Mouse (Mus musculus) heart, embryonic 16.5 days (tissue): ENCODE measurements at regions not wholly inside any gene's neighbourhood (a gene's known extent, or its start where the extent isn't known, plus 50 kb on each side); places are given as distances from the start of the nearest gene placed in this dataset.
"Not testable (repeated sequence)": the region's sequence is repeated elsewhere in the genome, so short reads cannot be mapped to it uniquely, and the experiment has no call there.

Source experiments
- ATAC-seq: fragments of 200-750 bp; cut with Nextera tagmentation; replicated peaks from 2 replicates; pipeline ENCODE4 v1.8.0; 2017; ENCODE audit warnings: moderate number of reproducible peaks; ENCODE audit not compliant: insufficient read depth, low FRiP score; ENCODE audit errors: extremely low read depth
- H3K27ac ChIP-seq: fragments of 300-500 bp; sonication (generic); 2 replicates; pipeline ENCODE4 v1.5.1; 2014; ENCODE audit warnings: mild to moderate bottlenecking, low read length, control low read depth, moderate library complexity
- H3K27me3 ChIP-seq: fragments of 300-500 bp; sonication (generic); 2 replicates; pipeline ENCODE4 v1.6.1; 2014; ENCODE audit warnings: low read length, mixed read lengths; ENCODE audit not compliant: control insufficient read depth, insufficient read depth
- H3K36me3 ChIP-seq: fragments of 300-500 bp; sonication (generic); 2 replicates; pipeline ENCODE4 v1.6.1; 2014; ENCODE audit not compliant: control insufficient read depth, insufficient read depth
- H3K4me1 ChIP-seq: fragments of 300-500 bp; sonication (generic); 2 replicates; pipeline ENCODE4 v1.6.1; 2014; ENCODE audit warnings: low read length, mixed read lengths; ENCODE audit not compliant: control insufficient read depth, insufficient read depth
- H3K4me2 ChIP-seq: fragments of 300-500 bp; sonication (generic); 2 replicates; pipeline ENCODE4 v1.6.1; 2014; ENCODE audit warnings: low read depth, mild to moderate bottlenecking, control low read depth, low read length
- H3K4me3 ChIP-seq: fragments of 300-500 bp; sonication (generic); 2 replicates; pipeline ENCODE4 v1.5.1; 2014; ENCODE audit warnings: mild to moderate bottlenecking, control low read depth, low read length
- H3K9ac ChIP-seq: fragments of 300-500 bp; sonication (generic); 2 replicates; pipeline ENCODE4 v1.6.1; 2014; ENCODE audit warnings: low read length, control low read depth
- H3K9me3 ChIP-seq: fragments of 300-500 bp; sonication (generic); replicated peaks from 2 replicates; pipeline ENCODE4 v1.6.1; 2016; ENCODE audit warnings: low read length; ENCODE audit not compliant: control insufficient read depth
- WGBS: fragments of 180-500 bp; shearing (Covaris S2); extraction: QIAGEN DNeasy Blood & Tissue Kit; methylation state at CpG from one replicate; pipeline ENCODE4 v1.1.7; 2014; 5-methylcytosine and 5-hydroxymethylcytosine counted together

DNA sequence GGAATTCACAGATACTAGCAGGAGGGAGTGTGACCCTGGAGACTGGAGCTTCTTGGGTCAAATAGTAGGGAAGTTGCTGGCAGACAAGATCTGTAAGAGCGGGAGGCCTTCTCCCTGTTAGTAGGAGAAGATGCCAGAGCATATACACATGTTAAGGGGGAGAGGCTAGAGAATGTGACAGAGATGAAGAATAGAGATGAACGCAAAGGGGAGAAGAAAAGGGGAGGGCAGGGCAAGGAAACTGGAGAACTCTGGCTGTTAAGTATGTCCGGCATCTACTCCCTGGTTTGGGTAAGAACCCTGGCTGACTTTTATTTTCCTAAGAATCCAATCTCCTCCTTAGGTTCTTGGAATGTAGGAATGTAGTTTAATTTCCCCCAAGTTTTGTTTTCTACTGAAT lies 206.5 kb upstream of the Zpld1 start:
- no peak overlapping the region for H3K4me3 ChIP-seq
- no peaks in the 10 kb centered on the region for H3K9me3 ChIP-seq
- no peak overlapping the region for H3K9ac ChIP-seq
- H3K36me3 ChIP-seq, result no peaks in the 10 kb centered on the region
- no peaks in the 10 kb centered on the region for H3K27me3 ChIP-seq
- WGBS, result 57% methylated on average over 3 of the region's 3 CpGs
- no peaks in the 10 kb centered on the region for H3K4me1 ChIP-seq
- no peak for ATAC-seq
- H3K4me2 ChIP-seq, result no peak overlapping the region
- H3K27ac ChIP-seq, result no peak overlapping the region

DNA sequence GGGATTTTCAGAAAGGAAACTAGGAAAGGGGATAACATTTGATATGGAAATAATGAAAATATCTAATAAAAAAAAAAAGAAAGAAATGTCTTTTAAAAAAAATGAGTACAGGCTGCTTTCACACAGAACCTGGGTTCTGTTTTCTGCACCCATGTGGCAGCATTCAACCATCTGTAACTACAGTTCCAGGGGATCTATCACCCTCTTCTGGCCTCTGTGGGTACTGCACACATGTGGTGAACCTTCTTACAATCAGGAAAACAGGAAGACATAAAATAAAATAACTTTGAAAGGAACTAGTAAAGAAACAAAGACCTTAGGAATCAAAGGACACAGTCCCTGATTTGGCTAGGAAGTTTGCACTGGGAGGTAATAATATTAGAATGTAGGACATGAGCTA lies 205.5 kb upstream of the Zpld1 start:
- Histone ChIP-seq H3K9me3 (no peaks in the 10 kb centered on the region), H3K27me3 (no peaks in the 10 kb centered on the region), H3K4me1 (no peaks in the 10 kb centered on the region), H3K4me3 (no peak overlapping the region), H3K36me3 (no peaks in the 10 kb centered on the region), H3K9ac (no peak overlapping the region), H3K4me2 (no peak overlapping the region), H3K27ac (no peak overlapping the region)
- ATAC-seq, result no peak

DNA sequence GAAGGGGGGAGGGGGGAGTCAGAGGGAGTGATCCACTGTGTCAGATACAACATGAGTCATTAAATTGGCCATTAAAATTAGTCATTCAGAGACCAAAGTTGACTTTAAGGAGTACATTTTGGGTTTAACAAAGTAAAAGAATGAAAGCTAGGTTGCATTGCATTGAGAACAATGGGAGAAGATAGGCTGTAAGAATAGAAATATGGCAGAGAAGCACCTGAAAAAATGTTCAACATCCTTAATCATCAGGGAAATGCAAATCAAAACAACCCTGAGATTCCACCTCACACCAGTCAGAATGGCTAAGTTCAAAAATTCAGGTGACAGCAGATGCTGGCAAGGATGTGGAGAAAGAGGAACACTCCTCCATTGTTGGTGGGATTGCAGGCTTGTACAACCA lies 202.0 kb upstream of the Zpld1 start:
- H3K4me2 ChIP-seq, H3K4me1 ChIP-seq, H3K9ac ChIP-seq, H3K27ac ChIP-seq, H3K36me3 ChIP-seq, H3K9me3 ChIP-seq, ATAC-seq, H3K4me3 ChIP-seq, H3K27me3 ChIP-seq: not testable (repeated sequence)

DNA sequence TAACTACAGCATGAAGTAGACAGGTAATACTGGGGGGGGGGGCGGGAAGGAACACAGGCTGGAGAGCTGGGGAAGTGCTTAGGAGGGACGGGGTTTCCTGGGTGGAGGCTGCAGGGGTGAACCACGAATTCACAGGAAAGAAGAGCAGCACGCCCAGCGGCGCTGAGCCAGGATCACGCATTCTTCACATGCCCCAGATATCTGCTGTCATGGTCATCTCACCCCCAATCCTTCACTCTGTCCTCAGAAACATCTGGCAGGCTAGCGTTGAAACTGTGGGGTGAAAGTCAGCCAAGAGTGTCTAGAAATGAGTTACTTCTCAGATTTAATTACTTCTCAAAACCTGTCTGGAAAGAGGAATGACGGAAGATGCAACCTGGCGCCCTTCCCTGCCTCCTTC lies 197.3 kb upstream of the Zpld1 start:
- WGBS, result 38% methylated on average over 9 of the region's 10 CpGs
- H3K9ac ChIP-seq, result no peak overlapping the region

DNA sequence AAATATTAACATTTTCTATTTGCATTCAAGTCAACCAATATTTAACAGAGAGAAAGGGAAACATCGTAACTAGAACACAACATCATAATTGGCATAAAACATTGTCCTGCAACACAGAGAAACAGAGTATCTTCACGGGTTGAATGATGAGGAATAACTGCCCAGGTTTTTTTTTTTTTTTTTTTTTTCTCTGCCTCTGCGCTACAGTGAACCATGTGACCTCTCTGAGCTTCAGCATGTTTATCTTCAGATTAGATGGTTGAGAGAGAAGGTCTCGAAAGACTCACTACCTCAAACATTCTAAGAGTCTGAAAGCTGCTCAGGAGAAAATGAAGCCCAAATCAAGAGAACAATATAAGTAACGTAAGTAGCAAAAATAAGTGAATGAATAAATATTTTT lies 196.4 kb upstream of the Zpld1 start:
- Histone ChIP-seq H3K4me3 (no peak overlapping the region), H3K27me3 (no peaks in the 10 kb centered on the region), H3K36me3 (no peaks in the 10 kb centered on the region), H3K27ac (no peak overlapping the region), H3K4me2 (no peak overlapping the region), H3K9me3 (peaks cover 4% of the 10 kb centered on the region; the same call in 1 of the 2 replicates), H3K9ac (no peak overlapping the region), H3K4me1 (0 out of 2 replicates have a peak, but pooled peaks cover 2% of the 10 kb centered on the region)
- no peak for ATAC-seq
- WGBS, result 55% methylated on average over 5 of the region's 5 CpGs

More for the DNA sequence above, 197.3 kb upstream of the Zpld1 start:
- H3K36me3 ChIP-seq, result no peaks in the 10 kb centered on the region
- no peaks in the 10 kb centered on the region for H3K27me3 ChIP-seq
- ATAC-seq, result no peak; the same call in 1 of the 2 replicates
- no peak overlapping the region for H3K27ac ChIP-seq
- H3K9me3 ChIP-seq, result peaks cover 4% of the 10 kb centered on the region; the same call in 1 of the 2 replicates
- 0 out of 2 replicates have a peak, but pooled peaks cover 2% of the 10 kb centered on the region for H3K4me1 ChIP-seq
- no peak overlapping the region for H3K4me2 ChIP-seq
- no peak overlapping the region for H3K4me3 ChIP-seq

DNA sequence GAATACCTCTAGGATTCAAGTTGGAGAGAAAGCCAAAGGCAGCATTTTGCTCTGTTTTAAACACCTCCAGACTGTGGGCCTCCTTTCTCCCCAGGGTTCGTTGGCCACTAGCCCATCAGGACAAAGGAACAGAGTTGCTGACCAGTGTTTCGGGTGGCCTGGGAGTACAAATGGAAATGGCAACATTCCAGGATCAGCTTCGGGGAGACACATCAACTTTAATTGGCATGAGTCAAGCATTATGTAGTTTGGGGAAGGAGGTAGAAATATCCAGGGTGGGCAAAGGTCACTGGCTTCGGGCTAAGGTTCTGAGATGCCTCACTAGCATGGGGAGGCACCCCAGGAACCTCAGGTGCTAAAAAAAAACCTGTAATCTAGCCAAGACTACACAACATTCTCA lies 194.3 kb upstream of the Zpld1 start:
- H3K4me1 ChIP-seq, result 0 out of 2 replicates have a peak, but pooled peaks cover 2% of the 10 kb centered on the region
- H3K4me3 ChIP-seq, result no peak overlapping the region
- WGBS, result 57% methylated on average over 4 of the region's 4 CpGs
- H3K27ac ChIP-seq, result no peak overlapping the region
- peaks cover 4% of the 10 kb centered on the region; the same call in 1 of the 2 replicates for H3K9me3 ChIP-seq
- no peaks in the 10 kb centered on the region for H3K36me3 ChIP-seq
- no peaks in the 10 kb centered on the region for H3K27me3 ChIP-seq
- no peak overlapping the region for H3K9ac ChIP-seq
- H3K4me2 ChIP-seq, result no peak overlapping the region
- no peak for ATAC-seq

DNA sequence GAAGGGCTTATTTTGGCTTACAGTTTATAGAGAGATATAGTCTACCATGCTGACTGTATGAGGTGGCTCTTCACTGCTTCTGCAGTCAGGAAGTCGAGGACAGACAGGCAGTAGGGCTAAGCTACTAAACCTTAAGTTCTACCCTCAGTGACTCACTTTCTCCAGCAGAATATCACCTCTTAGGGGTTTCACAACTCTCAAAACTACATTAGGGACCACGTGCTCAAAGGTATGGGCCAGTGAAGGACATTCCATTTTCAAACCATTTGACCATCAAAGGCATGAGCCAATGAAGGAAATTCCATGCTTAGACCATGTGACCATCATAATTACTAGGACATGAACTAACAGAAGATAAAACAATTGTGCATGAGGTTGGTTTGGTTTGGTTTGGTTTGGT lies 186.6 kb upstream of the Zpld1 start:
- H3K9me3 ChIP-seq, result no peaks in the 10 kb centered on the region
- no peak overlapping the region for H3K4me2 ChIP-seq
- H3K27me3 ChIP-seq, result no peaks in the 10 kb centered on the region
- no peak overlapping the region for H3K27ac ChIP-seq
- 61% methylated on average over 2 of the region's 2 CpGs for WGBS
- H3K36me3 ChIP-seq, result no peaks in the 10 kb centered on the region
- no peak for ATAC-seq
- H3K9ac ChIP-seq, result no peak overlapping the region
- H3K4me3 ChIP-seq, result no peak overlapping the region
- H3K4me1 ChIP-seq, result no peaks in the 10 kb centered on the region

DNA sequence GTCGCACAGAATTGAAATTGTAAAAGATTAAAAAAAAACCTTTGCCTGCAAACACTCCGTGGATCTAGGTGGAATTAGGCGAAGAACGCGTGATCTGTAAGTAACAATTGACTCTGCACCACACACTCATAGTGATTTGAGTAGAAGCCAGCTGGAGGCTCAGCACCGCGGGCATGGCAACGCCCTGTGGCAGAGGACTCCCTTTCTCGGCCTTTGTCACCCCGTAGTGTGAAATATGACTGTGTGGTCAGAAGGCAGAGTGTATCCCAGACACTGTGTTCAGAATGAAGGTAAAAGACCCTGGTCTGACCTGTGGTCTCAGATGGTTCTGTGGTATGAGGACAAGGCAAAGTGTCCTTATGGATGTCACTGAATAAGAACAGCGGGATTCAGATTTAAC lies 183.0 kb upstream of the Zpld1 start:
- Histone ChIP-seq H3K9ac (no peak overlapping the region), H3K4me3 (no peak overlapping the region), H3K4me1 (no peaks in the 10 kb centered on the region), H3K27me3 (no peaks in the 10 kb centered on the region), H3K27ac (no peak overlapping the region), H3K36me3 (no peaks in the 10 kb centered on the region), H3K9me3 (no peaks in the 10 kb centered on the region), H3K4me2 (no peak overlapping the region)
- ATAC-seq, result no peak
- WGBS, result 83% methylated on average over 11 of the region's 11 CpGs

DNA sequence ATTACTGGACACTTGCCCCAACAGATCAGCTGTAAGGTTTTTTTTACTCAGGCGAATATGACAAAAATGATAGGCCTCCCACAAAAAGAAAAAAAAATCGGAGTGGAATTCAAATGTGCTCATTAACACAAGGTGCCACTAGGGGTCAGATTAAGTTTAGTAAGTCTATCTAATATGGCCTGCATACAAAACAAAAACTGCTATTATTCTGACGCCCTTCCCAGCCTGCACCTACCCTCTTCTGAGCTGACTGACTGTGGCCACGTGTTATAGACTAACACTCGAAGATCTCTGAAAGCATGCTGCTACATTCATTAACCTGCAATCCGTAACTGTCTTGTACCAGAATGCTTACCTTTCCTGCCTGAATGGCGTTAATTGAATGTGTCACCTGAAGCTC lies 182.5 kb upstream of the Zpld1 start:
- Histone ChIP-seq H3K4me3 (no peak overlapping the region), H3K9ac (no peak overlapping the region), H3K36me3 (no peaks in the 10 kb centered on the region), H3K27me3 (no peaks in the 10 kb centered on the region), H3K4me2 (no peak overlapping the region), H3K9me3 (no peaks in the 10 kb centered on the region), H3K4me1 (no peaks in the 10 kb centered on the region), H3K27ac (no peak overlapping the region)
- WGBS, result 45% methylated on average over 7 of the region's 7 CpGs
- ATAC-seq, result no peak
